Mouse (Mus musculus): ENCODE measurements around the gene Rnase4. TPM values are rescaled to one million over a fixed set of nuclear protein-coding genes. Genes with fewer than 3 reads are reported as not detected.

Gene Rnase4
- polyA plus RNA-seq, 1 experiment from 2014 or later, result 73.0 TPM

DNA sequence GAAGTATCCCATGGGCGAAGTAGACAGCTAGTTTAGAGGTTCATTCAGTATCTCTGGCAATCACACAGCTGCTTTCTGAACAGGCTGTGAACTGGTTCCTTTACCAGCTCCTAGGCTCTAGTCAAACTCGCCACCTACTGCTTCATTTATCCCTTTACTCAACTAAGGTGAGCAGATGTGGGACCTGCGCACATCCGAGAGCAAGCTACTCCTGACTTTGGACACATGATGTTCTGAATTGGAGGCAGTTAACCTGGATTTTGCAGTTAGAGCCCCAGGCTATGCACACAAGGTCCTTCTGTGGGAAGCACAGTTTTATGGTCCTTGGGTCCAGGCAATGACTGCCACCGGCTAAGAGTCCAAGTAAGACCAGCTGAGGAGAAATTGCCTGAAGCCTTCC lies 30.1 kb upstream of the Rnase4 start:
- DNase-seq (ENCODE audit: low spot score) (no peak), ATAC-seq (ENCODE audit: low read depth) (no peak)
- H3K27ac ChIP-seq (replicated peaks; ENCODE audit: low read depth, low read length), result no peak overlapping the region
- no peaks in the 10 kb centered on the region; the same call in 1 of the 2 replicates for H3K4me1 ChIP-seq (ENCODE audit: control insufficient read depth, insufficient read depth, low read length)
- no peak overlapping the region for H3K4me2 ChIP-seq (ENCODE audit: low read depth, low read length)
- 90% methylated on average over 5 of the region's 5 CpGs for WGBS
- no peaks in the 10 kb centered on the region for H3K36me3 ChIP-seq (ENCODE audit: control insufficient read depth, insufficient read depth, low read length)
- no peak overlapping the region for H3K9ac ChIP-seq (ENCODE audit: low read depth, low read length)
- no peaks in the 10 kb centered on the region for H3K27me3 ChIP-seq (replicated peaks; ENCODE audit: control insufficient read depth, insufficient read depth, low read length)
- H3K9me3 ChIP-seq (ENCODE audit: control insufficient read depth, low read length), result no peaks in the 10 kb centered on the region
- no peak overlapping the region for H3K4me3 ChIP-seq (ENCODE audit: low read depth, low read length)

DNA sequence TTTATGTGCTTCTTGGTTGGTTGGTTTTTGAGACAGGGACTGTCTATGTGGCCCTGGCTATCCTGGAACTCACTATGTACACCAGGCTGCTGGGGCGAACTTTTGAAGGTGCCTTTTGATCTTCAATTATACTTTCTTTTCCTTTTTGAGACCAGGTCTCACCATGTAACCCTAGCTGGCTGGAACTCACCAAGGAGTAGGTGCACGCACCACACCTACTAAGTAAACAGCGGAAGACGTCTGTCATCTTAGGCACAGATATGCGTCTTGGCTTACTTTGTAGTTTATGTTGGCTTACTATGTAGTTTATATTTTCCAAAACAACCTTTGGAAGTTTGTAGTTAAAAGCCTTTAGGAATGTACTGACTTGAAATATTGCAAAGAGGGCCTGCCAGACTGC lies 21.9 kb upstream of the Rnase4 start:
- no peak overlapping the region for H3K9ac ChIP-seq (ENCODE audit: low read depth, low read length)
- no peak overlapping the region for H3K4me2 ChIP-seq (ENCODE audit: low read depth, low read length)
- H3K4me1 ChIP-seq (ENCODE audit: control insufficient read depth, insufficient read depth, low read length), result no peaks in the 10 kb centered on the region
- no peak overlapping the region for H3K27ac ChIP-seq (replicated peaks; ENCODE audit: low read depth, low read length)
- H3K27me3 ChIP-seq (replicated peaks; ENCODE audit: control insufficient read depth, insufficient read depth, low read length), result no peaks in the 10 kb centered on the region
- DNase-seq (ENCODE audit: low spot score) (no peak), ATAC-seq (ENCODE audit: low read depth) (no peak)
- WGBS, result 81% methylated on average over 5 of the region's 5 CpGs
- no peaks in the 10 kb centered on the region for H3K36me3 ChIP-seq (ENCODE audit: control insufficient read depth, insufficient read depth, low read length)
- no peak overlapping the region for H3K4me3 ChIP-seq (ENCODE audit: low read depth, low read length)
- H3K9me3 ChIP-seq (ENCODE audit: control insufficient read depth, low read length), result no peaks in the 10 kb centered on the region

DNA sequence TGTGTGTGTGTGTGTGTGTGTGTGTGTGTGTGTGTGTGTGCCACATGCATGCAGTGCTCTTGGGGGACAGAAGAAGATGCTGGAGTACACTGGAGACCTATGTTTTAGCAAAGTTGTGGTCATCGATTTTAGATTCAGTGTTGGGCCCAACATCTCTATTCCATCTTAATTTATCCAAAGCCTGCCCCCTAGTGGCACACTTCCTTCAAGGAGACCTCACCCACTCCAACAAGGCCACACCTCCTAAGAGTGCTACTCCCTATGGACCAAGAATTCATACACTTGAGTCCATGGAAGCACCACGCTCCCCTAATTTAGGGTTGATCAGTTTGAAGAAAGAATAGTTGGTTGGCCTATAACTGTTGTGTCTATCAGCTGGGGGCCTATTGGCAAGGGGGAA lies 21.3 kb upstream of the Rnase4 start:
- Histone ChIP-seq H3K4me2 (ENCODE audit: low read depth, low read length) (no peak overlapping the region), H3K9me3 (ENCODE audit: control insufficient read depth, low read length) (no peaks in the 10 kb centered on the region), H3K4me1 (ENCODE audit: control insufficient read depth, insufficient read depth, low read length) (no peaks in the 10 kb centered on the region), H3K36me3 (ENCODE audit: control insufficient read depth, insufficient read depth, low read length) (no peaks in the 10 kb centered on the region), H3K27me3 (replicated peaks; ENCODE audit: control insufficient read depth, insufficient read depth, low read length) (no peaks in the 10 kb centered on the region), H3K27ac (replicated peaks; ENCODE audit: low read depth, low read length) (no peak overlapping the region), H3K9ac (ENCODE audit: low read depth, low read length) (no peak overlapping the region), H3K4me3 (ENCODE audit: low read depth, low read length) (no peak overlapping the region)
- DNase-seq (ENCODE audit: low spot score) (no peak), ATAC-seq (ENCODE audit: low read depth) (no peak)
- 85% methylated on average over 2 of the region's 2 CpGs for WGBS

DNA sequence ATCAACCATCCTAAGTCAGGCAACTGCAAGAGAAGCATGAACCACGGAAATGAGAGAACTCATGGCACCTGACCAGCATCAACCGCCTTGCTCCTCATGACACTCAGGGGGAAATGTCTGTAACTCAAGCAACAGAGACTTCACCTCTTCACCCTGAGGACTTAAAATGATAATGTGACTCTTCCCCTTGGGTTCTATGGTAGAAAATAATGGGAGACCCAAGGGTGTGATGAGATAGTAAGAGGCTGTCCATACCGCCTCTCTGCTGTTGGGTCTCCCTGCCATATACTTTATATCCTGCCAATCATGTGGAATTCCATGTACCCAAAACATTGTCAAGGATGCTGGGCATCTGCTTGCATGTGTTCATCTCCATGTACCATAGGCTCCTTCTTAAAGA lies 16.5 kb upstream of the Rnase4 start, which contains the start of gene Olfr750:
Olfr750 (minus strand) TSS at position 101 of the 400 bp plus-strand sequence.
- H3K9ac ChIP-seq (ENCODE audit: low read depth, low read length), result no peak within 1 kb of the TSS
- H3K4me1 ChIP-seq (ENCODE audit: control insufficient read depth, insufficient read depth, low read length), result no peaks in the 10 kb centered on the region
- no peak within 1 kb of the TSS for H3K4me2 ChIP-seq (ENCODE audit: low read depth, low read length)
- H3K27me3 ChIP-seq (replicated peaks; ENCODE audit: control insufficient read depth, insufficient read depth, low read length), result no peaks in the 10 kb centered on the region
- no peak for ATAC-seq (ENCODE audit: low read depth)
- H3K9me3 ChIP-seq (ENCODE audit: control insufficient read depth, low read length), result no peaks in the 10 kb centered on the region
- H3K27ac ChIP-seq (replicated peaks; ENCODE audit: low read depth, low read length), result no peak within 1 kb of the TSS
- DNase-seq (ENCODE audit: low spot score), result no peak
- WGBS, result 82% methylated on average over 3 of the region's 3 CpGs
- no peaks in the 10 kb centered on the region for H3K36me3 ChIP-seq (ENCODE audit: control insufficient read depth, insufficient read depth, low read length)
- H3K4me3 ChIP-seq (ENCODE audit: low read depth, low read length), result no peak within 1 kb of the TSS

DNA sequence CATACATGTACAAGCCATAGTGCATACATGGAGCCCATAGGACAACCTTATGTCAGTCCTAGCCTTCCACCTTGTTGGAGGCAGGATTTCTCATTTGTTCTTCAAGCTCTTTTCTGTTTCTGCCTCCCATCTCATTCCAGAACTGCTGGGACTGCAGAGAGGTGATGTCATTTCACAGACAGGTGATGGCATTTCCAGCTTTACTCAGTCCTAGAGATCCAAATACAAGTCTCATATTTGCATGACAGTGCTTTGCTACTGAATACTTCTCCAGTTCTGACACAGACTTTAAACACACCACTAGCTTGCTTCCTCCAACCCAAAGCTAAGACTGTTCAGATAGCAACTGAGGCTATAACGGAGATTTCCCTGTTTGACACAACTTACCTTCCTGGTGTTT lies 11.7 kb upstream of the Rnase4 start:
- H3K9me3 ChIP-seq (ENCODE audit: control insufficient read depth, low read length), result no peaks in the 10 kb centered on the region
- 87% methylated on average over 1 of the region's 1 CpGs for WGBS
- ATAC-seq (ENCODE audit: low read depth), result no peak
- no peak overlapping the region for H3K9ac ChIP-seq (ENCODE audit: low read depth, low read length)
- H3K4me1 ChIP-seq (ENCODE audit: control insufficient read depth, insufficient read depth, low read length), result no peaks in the 10 kb centered on the region
- no peak for DNase-seq (ENCODE audit: low spot score)
- no peaks in the 10 kb centered on the region for H3K36me3 ChIP-seq (ENCODE audit: control insufficient read depth, insufficient read depth, low read length)
- H3K4me3 ChIP-seq (ENCODE audit: low read depth, low read length), result no peak overlapping the region
- H3K4me2 ChIP-seq (ENCODE audit: low read depth, low read length), result no peak overlapping the region
- peaks cover 4% of the 10 kb centered on the region; the same call in 1 of the 2 replicates for H3K27me3 ChIP-seq (replicated peaks; ENCODE audit: control insufficient read depth, insufficient read depth, low read length)
- H3K27ac ChIP-seq (replicated peaks; ENCODE audit: low read depth, low read length), result no peak overlapping the region

DNA sequence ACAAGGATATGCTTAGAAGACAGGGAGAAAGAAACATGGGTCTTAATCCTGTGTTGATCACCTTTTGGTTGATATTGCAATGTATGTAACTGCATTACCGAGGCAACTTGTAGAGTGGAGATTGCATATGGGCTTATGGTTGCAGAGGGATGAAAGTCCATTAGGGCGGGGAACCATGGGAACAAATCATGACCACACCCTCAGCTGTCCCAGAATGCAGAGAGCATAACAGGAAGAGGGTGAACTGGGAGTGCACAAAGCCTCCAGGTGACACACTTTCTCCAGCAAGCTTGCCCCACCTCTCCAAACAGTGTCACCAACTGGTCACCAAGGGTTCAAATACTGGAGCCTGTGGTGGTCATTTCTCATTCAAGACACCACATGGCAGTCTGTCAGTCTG lies 9.8 kb upstream of the Rnase4 start:
- 83% methylated on average over 2 of the region's 2 CpGs for WGBS
- Histone ChIP-seq H3K4me3 (ENCODE audit: low read depth, low read length) (no peak overlapping the region), H3K36me3 (ENCODE audit: control insufficient read depth, insufficient read depth, low read length) (no peaks in the 10 kb centered on the region), H3K27me3 (replicated peaks; ENCODE audit: control insufficient read depth, insufficient read depth, low read length) (peaks cover 4% of the 10 kb centered on the region; the same call in 1 of the 2 replicates), H3K9ac (ENCODE audit: low read depth, low read length) (no peak overlapping the region), H3K27ac (replicated peaks; ENCODE audit: low read depth, low read length) (no peak overlapping the region), H3K9me3 (ENCODE audit: control insufficient read depth, low read length) (no peaks in the 10 kb centered on the region), H3K4me1 (ENCODE audit: control insufficient read depth, insufficient read depth, low read length) (no peaks in the 10 kb centered on the region), H3K4me2 (ENCODE audit: low read depth, low read length) (no peak overlapping the region)
- ATAC-seq (ENCODE audit: low read depth), result no peak
- DNase-seq (ENCODE audit: low spot score), result no peak

DNA sequence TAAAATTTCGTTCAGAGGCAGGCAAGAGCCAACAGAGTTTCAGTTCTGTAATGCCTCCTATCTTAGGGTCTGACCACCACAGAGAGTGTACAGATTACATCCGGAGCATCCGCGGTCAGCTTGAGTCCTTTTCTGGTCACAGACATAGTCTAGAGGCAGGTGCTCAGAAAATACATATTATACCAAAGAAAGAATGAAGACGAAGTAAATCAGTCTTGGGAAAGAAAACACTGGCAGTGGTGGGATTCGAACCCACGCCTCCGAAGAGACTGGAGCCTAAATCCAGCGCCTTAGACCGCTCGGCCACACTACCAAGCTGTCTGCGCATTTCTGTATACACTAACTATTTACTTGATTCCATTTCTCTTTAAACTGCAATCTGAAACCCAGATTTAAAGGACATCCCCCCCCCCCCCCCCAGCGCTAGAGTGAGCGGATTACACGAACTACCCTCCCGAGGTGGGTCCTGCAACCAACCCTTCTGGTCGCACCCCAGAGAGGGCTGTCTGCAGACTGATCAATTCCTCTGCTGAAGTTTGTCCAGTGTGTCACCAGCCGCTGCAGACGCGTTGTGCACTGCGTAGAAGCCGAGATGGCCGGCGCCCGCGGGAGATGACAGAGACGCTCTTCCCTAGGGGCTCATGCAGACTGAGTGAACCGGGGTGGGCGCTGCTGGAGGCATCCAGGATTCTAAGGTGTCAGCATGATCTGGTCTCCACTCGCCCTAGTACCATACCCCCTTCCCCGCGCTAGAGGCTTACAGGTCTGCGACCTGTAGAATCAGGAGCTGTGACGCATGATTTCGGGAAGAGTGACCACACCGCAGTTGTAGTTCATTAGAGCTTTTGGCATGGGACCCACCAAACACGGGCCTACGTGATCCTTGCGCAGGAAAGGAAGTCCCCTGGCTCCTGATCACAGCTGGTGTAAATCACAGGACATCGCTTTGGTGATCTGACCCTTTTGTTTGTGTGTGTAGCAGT lies 8.0 kb upstream of the Rnase4 start:
- 2% methylated on average over 40 of the region's 40 CpGs for WGBS
- Histone ChIP-seq H3K9ac (ENCODE audit: low read depth, low read length) (peak overlapping the region; percentile 47), H3K27ac (replicated peaks; ENCODE audit: low read depth, low read length) (no peak overlapping the region), H3K4me3 (ENCODE audit: low read depth, low read length) (peak overlapping the region; percentile 44), H3K36me3 (ENCODE audit: control insufficient read depth, insufficient read depth, low read length) (no peaks in the 10 kb centered on the region), H3K27me3 (replicated peaks; ENCODE audit: control insufficient read depth, insufficient read depth, low read length) (peaks cover 4% of the 10 kb centered on the region; the same call in 1 of the 2 replicates), H3K4me1 (ENCODE audit: control insufficient read depth, insufficient read depth, low read length) (no peaks in the 10 kb centered on the region), H3K4me2 (ENCODE audit: low read depth, low read length) (peak overlapping the region; percentile 62), H3K9me3 (ENCODE audit: control insufficient read depth, low read length) (no peaks in the 10 kb centered on the region)
- ATAC-seq (ENCODE audit: low read depth) (peak; percentile 73), DNase-seq (ENCODE audit: low spot score) (peak; percentile 70)

DNA sequence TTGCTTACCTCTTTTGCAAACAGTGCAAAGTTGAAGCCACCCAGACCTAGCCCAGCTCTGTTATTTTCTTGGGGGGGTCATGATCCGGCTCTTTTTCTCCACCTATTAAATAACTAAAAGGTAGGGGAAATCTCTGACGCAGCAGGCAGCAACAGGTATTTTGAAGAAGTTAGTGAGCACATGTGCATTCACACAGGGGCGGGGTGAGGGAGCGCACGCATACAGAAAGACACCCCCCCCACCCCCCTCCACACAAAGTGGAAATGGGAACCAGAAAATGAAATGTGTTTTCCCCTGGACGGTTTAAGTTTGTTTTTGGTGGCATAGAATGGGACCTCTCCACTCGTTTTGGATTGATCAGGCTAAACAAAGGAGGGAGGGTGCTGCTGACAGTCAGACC lies 7.1 kb upstream of the Rnase4 start:
- peak overlapping the region; percentile 47 for H3K9ac ChIP-seq (ENCODE audit: low read depth, low read length)
- H3K9me3 ChIP-seq (ENCODE audit: control insufficient read depth, low read length), result no peaks in the 10 kb centered on the region
- peaks cover 4% of the 10 kb centered on the region; the same call in 1 of the 2 replicates for H3K27me3 ChIP-seq (replicated peaks; ENCODE audit: control insufficient read depth, insufficient read depth, low read length)
- peak overlapping the region; percentile 62 for H3K4me2 ChIP-seq (ENCODE audit: low read depth, low read length)
- ATAC-seq (ENCODE audit: low read depth), result no peak
- no peak overlapping the region for H3K27ac ChIP-seq (replicated peaks; ENCODE audit: low read depth, low read length)
- no peak for DNase-seq (ENCODE audit: low spot score)
- H3K4me1 ChIP-seq (ENCODE audit: control insufficient read depth, insufficient read depth, low read length), result no peaks in the 10 kb centered on the region
- 8% methylated on average over 7 of the region's 7 CpGs for whole genome bisulfite sequencing
- H3K4me3 ChIP-seq (ENCODE audit: low read depth, low read length), result peak overlapping the region; percentile 44
- no peaks in the 10 kb centered on the region for H3K36me3 ChIP-seq (ENCODE audit: control insufficient read depth, insufficient read depth, low read length)
